Mouse (Mus musculus) common myeloid progenitor, adult 5-6 weeks (primary cell): ENCODE measurements around the gene Dnajc9. TPM values are rescaled to one million over a fixed set of nuclear protein-coding genes. Genes with fewer than 3 reads are reported as not detected.

ENCODE experiments used
- ATAC-seq: replicated peaks from 2 replicates; pipeline ENCODE4 v1.8.0; 2016; ENCODE audit warnings: low read depth, mild to moderate bottlenecking, moderate TSS enrichment, inconsistent platforms; ENCODE audit not compliant: poor library complexity, severe bottlenecking
- total RNA-seq: library from RNA; stranded (forward); fragments of 200-1000, 187-1606 nt; gene quantifications from 2 replicates; pipeline ENCODE4 v1.2.3, GENCODE M21; 2017

Gene Dnajc9
- total RNA-seq, result 329 and 390 TPM in 2 replicates

DNA sequence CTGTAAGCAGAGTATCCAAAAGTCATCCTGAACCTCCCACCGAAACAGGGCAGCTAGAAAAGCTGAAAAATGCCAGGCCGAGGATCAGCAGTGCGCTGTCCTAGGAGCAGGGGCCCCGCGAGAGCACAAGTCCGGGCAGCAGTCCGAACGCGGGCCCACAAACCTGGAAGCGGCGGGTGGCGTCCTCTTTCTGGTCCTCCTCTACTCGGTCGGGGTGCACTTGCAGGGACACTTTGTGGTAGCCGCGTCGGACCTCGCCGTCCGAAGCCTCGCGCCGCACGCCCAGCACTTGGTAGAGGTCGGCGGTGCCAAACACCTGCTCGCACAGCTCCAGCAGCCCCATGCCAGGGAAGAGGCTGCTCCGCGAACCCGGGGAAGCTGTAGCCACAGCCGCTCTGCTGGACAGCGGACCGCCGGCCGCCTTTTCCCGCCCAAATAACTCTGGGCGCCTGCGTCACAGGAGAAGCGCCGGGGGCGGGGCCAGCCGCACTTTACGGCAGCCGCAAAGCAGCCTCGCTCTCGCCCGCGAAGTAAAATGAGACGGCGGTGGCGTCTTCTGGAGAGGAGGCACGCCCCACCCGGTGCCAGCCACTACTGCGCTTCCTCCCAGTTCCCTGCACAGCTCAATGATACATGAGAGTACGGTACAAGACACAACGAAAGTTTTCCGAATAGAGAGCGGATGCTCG lies at the start of gene Dnajc9:
Gene Dnajc9, minus strand, starts transcription at position 470 of the 689 bp plus-strand sequence.
- ATAC-seq, result peak; percentile 76

DNA sequence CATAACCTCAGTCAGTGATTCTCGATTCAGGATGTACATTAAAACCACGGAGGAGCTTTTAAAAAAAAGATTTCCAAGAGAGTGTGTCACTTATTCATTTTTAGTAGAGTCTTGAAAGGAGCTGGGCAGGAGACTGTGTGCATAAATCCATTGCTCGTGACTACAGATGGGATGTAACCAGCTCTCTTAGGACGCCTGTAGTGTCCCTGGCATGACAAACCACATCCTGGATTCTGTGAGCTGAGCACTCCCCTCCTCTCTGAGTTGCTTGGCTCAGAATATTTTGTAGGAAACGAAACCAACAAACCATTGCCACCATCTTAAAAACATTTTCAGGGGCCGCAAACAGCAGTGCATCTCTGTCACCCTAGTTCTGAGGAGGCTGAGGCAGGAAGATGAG lies 48.3 kb upstream of the Dnajc9 start:
- peak; percentile 47 for ATAC-seq

DNA sequence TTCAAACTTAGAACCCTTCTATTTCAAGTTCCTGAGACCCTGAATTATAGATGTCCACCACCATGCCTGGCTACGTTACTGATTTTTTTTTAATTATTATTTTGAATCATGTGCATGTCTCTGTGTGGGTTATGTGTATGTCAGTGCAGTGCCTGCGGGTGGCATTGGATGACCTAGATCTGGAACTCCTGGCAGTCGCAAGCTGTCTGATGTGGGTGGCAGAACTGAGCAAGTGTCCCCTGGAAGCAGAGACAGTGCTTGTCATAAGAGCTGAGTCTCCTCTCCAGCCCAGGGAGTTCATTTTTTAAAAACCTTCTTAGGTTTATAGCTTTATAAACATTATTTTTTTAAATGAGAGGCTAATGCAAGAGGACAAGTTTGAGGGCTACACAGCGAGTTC lies 43.7 kb upstream of the Dnajc9 start:
- ATAC-seq, result no peak

DNA sequence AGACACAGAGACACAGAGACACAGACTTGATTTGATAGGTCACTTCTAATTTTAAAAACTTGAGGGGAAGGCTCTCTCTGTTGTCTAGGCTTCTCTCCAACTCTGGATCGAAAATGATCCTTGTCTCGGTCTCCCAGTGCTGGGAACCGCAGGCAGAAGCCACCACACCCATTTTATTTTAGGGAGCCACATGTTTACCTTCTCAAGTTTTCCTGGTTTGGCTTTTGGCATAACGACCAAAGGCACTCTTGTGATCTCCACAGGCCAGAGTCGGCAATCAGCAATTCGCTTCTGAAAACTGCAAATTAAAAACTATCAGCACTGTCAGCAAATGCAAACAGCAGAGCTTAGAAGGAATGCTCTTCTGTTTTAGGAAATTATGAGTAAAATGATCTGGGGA lies 43.0 kb upstream of the Dnajc9 start:
- no peak for ATAC-seq

DNA sequence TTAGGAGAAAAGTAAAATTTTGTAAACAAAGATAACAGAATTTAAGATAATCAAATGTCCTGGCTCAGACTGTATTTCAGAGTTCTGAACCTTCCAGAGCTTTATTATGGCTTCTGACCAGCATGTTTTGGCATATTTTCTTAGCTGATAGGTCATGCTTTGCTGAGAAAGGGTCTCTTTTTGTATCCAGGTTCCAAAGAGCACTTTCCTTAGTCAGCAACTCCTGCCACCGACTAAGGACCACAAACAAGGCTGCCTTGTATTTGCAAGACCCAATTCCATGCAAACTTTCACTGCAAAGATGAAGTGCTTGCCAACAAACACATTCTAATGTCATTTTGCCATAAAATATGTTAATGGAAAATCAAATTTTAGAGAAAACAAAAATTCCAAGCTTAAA lies 41.1 kb upstream of the Dnajc9 start:
- no peak for ATAC-seq

DNA sequence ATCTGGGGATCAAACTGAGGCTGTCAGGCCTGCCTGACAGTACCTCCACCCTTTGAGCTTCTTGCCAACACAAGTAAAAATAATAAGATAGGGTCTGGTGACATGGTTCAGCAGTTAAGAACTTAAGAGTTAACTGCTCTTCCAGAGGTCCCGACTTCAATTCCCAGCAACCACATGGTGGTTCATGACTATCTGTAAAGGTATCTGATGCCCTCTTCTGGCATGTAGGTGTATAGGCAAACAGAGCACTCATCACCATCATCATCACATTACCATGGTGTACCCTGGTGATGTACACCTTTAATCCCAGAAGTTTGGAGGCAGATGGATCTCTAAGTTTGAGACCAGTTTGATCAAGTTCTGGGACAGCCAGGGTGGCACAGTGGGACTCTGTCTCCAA lies 39.9 kb upstream of the Dnajc9 start:
- no peak for ATAC-seq

DNA sequence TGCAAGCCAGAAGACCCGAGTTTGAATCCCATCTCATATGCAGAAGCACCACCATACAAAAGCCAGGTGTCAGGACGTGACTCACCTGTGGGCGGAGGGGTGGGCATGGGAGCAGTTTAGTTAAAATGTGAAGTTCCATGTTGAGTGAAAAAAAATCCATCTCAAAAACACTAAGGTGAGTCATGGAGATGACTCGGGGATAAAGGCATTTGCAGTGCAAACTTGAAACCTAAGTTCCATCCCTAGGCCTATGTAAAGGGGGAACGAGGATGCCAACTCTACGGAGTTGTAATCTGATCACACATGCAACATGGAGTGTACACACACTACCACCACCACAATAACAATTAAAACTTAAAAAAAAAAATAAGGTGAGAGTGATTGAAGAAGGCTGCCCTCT lies 34.3 kb upstream of the Dnajc9 start:
- ATAC-seq, result no peak

DNA sequence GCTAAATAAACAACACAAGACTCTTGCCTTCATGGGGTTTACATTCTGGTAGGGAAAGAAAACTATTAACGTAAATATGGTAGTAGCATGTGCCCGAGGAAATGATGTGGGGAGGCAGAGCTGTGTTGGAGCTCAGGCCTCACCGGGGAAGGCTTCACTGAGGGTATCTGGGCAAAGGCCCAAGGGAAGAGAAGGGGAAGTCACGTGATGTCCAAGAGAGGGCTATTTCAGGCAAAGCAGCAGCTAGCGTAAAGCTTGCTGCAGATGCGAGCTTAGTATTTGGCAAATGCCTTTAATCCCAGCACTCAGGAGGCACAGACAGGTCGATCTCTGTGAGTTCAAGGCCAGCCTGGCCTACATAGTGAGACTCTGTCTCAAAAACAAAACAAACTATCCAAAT lies 33.5 kb upstream of the Dnajc9 start:
- peak; percentile 56; the same call in 1 of the 2 replicates for ATAC-seq

DNA sequence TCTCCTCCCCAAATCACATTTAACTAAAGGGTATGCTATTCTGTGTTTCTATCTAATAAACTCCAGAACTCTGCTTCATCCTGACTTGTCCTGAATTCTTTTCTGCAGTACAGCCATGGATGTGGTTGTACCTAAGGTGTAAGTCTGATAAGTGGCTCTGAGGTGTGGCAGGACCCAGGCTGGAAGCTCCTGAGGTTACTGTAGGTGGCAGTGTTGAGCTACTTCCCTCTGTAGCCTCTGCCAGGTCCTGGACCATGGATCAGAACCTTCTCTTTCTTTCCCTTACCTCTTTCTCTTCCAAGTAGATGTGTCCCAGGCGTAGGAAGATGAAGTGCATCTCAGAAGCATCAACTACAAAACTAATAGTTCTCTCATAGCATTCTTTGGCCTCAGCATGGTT lies 11.4 kb upstream of the Dnajc9 start:
- ATAC-seq, result peak; percentile 91

DNA sequence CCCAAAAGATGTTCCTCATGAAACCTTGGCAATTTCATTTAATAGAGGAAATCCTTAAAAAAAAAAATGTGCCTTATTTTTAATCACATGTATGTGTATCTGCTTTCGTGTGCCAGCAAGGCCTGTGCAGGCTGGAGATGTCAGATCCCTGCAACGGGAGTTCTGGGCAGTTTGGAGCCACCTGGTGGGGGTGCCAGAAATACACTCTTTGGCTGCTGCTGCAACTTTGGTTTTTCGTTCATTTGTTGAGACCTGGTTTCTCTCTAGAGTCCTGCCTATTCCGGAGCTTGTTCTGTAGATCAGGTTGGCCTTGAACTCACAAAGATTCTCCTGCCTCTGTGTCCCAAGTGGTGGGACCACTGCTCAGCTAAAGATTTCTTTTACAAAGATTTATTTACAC lies 10.2 kb upstream of the Dnajc9 start:
- ATAC-seq, result peak; percentile 70

DNA sequence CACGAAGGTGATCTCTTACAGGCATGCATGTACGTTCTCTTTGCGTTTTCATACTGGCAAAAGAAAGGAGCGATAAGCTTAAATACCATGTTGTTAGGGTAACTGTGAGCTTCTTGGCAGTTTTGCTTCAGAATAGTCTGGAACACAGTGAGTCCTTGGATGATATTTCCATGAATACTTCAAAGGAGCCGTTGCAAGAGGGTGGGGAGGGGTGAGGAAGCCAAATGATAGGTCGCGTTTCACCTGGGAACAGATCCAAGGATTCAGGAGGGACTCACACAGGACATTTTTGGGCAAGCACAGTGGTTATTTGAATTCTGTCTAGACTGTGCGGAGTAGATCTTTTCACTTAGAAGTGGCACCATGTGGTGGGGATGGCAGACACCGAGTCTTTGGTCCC lies 8.5 kb upstream of the Dnajc9 start:
- ATAC-seq, result no peak

DNA sequence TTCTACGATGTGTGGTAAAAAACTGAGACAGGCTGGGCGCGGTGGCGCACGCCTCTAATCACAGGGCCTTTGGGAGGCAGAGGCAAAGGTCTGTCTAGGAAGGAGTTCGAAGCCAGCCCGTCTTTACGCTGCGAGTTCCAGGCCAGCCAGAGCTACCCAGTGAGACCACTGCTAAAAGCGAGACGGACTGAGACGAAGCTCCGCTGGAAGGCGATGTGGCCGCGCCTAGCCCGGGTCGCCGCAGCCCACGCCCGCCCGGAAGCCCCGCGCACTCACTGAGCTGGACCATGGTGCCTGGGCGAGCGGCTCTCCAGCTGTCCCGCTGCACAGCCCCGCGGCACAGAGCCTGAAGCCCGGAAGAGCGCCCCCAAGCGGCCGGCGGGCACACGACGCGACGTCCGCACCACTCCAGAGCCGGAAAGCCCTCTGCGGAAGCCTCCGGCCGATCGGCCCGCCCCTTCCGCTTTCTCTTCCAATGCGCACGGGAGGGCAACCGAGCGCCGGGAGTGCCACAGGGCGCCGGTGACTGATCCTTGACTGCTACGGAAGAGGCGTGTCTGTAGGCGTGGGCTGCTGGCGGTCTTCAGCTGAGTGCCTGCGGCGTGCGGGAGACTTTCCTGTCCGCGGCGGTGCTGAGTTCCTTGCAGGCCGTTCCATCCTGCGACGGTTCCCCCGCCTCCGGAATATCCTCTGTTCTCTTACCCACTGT lies 4.6 kb upstream of the Dnajc9 start, which contains the start of gene Mrps16:
Gene Mrps16, minus strand, starts transcription at position 430 of the 709 bp plus-strand sequence.
- ATAC-seq, result peak; percentile 92

DNA sequence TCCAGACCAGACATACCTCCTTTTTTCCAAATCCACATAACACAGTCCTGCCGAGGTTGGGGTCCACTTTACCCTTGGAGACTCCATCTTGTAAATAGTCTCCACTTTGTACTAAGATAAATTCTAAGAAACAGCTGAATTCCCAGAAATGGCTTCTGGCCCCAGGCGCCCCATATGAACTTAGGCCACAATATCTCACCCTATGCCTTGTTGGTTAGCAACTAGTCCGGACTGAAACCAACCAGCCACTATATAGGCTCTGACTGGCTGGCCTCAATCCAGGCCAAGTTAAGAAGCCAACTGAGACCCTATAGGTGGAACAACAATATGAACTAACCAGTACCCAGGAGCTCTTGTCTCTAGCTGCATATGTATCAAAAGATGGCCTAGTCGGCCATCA lies 3.6 kb upstream of the Dnajc9 start:
- ATAC-seq, result no peak

DNA sequence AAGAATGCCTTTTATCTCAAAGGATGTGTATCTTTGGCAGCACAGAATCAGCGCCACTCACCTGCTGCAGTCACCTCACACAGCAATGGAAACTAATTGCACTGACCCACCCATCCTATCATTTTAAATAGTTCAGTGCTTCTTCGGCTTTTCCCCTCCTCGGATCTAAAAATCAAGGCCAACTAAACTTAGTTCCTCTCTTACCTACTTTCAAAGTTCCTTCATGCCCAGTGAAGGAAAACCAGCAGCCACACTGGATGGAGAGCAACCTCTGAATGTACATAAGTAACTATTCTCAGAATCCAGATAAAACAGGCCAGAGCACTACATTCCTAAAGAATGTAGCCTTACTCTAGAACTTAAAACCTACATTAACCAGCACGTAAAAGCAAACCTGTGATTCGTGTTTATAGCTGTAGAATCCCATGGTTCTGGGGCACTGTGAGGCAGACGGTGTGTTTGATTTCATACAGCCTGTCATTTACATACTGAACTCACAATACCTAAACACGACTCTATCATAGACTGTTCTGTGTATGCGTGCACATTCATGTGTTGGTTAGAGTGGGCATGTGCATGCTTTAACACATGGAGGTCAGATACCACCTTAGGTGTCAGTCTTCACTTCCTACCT lies 853 bp upstream of the Dnajc9 start:
- no peak for ATAC-seq

DNA sequence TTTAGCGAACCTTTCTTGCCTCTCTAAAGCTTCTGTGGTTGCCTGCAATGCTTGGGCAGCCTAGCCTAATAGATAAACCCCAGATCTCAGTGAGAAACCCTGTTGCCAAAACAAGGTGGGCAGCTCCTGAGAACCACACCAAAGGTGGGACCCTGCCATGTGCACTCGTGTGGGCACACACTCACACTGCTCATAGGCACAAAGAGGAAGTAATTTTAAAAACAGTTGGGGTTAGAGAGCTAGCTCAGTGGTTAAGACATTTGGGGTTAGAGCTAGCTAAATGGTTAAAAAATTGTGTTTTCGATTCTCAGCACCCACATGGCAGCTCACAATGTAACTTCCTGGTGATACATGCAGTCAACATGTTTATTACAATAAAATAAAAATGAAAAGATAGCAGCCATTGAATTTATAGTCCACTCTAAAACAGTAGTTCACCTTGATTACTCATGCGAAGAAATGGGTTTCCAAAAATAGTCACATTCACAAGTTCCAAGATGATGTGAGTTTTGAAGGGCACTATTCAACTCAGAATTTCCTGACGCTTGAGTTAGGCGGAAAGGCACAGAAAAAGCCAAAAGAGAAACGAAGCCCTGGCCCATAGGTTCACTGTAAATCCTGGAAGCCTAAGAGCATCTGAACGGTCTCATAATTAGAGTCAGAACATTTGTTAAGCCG lies 8.8 kb downstream of the Dnajc9 start:
- peak; percentile 39; the same call in 1 of the 2 replicates for ATAC-seq

DNA sequence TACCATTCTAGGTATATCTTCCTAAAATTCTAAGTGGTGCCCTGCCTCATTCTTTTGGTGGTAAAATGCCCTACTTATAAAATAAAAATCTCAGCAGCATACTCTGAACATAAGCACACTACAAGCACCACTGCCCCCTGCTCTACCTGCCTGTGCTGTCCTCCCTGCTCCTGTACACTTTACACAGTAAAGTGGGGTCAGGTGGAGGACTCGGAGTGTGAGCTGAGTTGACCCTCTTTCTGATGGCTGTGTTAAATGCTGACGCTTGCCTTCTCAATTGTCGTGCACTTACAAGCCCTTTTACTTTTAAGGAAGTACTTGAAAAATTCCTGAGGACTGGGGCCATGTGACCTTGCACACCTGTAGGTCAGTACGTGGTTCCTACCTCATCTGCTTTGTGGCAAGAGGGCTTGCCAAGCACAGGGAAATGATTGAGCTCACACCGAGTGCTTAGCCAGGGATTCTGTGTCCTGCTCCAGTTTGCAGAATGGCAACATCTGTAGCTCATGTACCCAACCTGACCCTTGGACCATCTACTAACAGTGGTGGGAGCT lies 9.5 kb downstream of the Dnajc9 start:
- no peak for ATAC-seq

DNA sequence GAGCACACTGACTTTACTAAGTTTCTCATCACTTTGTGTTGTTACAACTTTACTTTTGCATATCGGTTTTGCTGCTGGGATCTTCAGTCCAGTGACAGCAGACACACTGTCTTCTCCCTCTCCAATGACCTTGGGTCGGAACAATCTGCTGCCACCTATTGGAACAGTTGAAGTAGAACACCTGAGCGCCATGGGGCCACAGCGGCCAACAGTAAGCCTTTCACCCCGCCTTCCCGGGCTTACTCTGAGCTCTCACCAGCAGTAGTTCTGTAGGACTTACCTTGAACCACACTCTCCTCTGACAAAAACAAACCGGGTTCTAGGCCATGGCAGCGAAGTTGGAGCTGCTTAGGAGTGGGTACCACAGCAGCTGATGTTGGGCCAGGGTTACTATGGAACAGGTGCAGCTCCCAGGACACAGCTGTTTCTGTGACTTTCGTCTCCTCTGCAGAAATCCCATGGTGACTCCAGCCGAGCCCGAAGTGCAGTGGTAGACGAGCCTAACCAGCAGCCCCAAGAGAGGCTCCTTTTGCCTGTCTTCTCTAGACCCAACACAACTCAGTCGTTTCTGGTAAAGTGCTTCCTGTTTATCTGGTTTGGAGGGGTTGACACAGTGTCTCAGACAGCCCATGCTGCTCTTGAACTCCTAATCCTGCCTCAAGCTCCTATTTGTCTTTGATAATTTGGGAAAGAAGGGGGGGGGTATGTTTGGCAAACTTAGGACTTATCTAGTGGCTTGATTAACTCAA lies 10.2 kb downstream of the Dnajc9 start:
- ATAC-seq, result peak; percentile 90

DNA sequence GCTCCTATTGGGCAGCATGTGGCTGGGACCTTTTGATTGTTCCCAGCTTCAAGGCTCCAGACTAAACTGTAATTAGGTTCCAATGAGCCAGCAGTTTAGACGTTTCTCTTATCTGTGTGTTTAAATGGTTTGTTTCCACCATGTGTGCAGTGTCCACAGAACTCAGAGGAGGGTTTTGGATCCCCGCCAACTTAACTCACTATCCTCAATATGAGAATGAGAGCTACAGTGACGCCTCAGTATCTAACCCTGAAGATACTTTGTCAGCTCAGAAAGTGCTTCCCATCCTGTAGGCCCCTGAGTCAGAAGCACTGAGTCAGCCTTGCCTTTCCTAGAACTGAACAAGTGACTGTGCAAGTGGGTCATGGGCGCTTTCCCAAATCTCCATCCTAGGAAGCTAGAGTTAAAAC lies 11.6 kb downstream of the Dnajc9 start:
- peak; percentile 35 for ATAC-seq

DNA sequence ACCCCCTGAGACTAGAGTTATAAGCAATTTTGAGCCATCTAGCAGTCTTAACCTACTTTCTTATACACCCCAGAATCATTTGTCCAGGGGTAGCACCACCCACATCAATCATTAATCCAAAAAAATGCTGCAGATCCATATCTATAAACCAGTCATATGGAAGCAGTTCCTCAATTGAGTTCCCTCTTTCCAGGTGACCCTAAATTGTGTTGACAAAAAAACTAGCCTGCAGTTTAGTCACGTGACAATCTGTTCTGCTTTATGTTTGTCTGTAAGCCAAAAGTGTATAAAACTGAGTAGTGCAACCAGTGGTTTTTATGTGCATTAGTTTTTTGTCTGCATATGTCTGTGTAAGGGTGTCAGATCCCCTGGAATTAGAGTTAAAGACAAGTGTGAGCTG lies 16.9 kb downstream of the Dnajc9 start:
- no peak; the same call in 1 of the 2 replicates for ATAC-seq

DNA sequence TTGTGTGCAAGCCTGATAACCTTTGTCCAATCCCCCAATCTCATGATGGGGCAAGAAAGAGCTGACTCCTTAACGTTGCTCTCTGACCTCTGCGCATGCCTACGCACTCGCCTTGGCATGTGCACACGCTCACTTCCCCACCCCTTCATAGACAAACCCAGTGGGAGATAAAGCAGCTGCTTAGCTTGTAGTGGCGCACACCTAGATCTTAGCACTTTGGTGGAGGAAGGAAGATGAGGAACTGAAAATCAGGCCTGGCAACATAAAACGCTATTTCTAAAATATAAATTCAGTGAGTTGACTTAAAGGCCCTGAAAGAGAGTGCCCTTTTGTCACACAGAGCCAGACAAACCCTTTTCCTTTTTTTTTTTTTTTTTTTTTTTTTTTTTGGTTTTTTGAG lies 17.9 kb downstream of the Dnajc9 start:
- ATAC-seq, result peak; percentile 78
